Mouse (Mus musculus): ENCODE measurements around the gene Gm45785.
A peak's percentile ranks its signal among the peaks of the same experiment; 100 is the strongest.

The Gm45785 gene

DNA sequence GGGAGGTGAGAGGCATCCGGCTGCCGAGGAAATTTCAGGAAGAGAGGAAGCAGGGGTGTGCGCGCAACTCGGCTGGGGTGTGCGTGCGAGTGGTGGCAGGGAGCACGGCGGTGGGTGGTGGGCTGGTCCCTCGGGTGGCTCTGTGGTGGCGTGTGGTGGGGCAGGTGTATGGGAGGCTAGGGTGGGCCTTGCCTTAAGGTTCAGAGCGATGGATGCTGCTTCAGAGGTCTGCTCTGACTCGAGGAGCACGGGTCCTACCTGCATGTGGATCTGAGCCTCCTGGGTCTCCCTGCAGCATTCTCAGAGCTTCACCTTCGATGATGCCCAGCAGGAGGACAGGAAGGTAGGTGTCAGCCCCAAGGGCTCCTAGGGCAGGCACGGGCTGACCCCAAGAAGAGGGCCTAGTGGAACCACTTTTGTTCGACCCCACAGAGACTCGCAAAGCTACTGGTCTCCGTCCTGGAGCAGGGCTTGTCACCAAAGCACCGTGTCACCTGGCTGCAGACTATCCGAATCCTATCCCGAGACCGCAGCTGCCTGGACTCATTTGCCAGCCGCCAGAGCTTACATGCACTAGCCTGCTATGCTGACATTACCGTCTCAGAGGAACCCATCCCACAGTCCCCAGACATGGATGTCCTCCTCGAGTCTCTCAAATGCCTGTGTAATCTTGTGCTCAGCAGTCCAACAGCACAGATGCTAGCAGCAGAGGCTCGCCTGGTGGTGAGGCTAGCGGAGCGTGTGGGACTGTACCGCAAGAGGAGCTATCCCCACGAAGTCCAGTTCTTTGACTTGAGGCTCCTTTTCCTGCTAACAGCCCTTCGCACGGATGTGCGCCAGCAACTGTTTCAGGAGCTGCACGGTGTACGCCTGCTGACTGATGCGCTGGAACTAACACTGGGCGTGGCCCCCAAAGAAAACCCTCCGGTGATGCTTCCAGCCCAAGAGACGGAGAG, 1.7 kb upstream of the Gm45785 start, which contains the start of gene Bet1l:
Gene Bet1l (minus strand): TSS at position 28 of the 956 bp plus-strand sequence.
- DNase-seq (ENCODE audit: low read depth, low spot score), result no peak

DNA sequence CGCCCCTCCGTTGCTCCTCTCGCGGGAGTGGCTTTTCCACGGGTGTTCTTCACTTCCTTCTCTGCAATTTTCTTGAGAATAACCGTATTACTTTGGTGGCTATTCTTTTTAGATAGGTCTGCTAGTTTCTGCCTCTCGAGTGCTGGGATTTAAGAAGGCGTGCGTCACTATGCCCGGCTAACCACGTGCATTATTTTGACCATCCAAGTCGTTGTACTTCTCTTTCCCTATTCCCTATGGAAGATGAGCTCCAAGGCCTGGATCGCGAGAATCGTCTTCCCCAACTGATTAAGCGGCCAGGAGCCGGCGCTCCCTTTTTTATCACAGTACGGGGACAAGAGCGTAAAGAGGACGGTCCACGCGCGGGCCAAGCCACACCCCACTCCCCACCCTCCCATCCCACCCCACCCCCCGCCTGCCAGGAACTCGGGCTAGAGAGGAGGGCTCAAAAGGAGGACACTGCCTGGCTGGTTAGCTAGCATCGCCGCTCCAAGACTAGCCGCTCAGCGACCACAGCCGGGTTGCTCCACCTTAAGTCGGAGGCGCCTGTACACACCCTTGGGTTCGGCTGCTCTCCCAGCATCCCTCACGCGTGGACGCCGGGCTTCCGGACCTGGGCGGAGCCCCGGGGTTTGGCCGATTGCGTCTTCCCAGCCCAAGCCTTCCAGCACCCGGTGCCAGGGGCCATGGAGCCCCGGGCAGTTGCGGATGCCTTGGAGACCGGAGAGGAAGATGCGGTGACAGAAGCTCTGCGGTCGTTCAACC, 836 bp upstream of the Gm45785 start, which contains the start of gene Ric8a:
Gene Ric8a (plus strand): TSS at position 173 of the 765 bp plus-strand sequence.
- peak; percentile 58 for DNase-seq (ENCODE audit: low read depth, low spot score)

DNA sequence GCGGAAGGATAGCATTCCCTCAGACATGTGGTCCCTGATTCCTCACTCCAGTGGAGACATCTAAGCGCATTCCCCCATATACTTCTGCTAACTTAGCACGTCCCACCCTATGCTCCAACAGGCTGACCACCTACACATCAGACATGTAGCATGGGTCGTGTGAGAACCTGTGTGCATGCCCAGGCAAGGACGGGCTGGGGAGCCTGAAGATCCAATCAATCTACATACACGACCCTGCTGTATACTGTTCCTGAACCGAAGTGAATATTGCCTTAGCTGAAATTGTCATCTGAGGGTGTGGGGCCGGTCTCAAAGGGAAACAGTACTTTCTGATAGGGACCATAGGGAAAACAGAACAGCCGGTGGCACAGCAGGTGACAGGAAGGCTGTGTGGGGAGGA, 950 bp downstream of the Gm45785 start:
- no peak for DNase-seq (ENCODE audit: low read depth, low spot score)

DNA sequence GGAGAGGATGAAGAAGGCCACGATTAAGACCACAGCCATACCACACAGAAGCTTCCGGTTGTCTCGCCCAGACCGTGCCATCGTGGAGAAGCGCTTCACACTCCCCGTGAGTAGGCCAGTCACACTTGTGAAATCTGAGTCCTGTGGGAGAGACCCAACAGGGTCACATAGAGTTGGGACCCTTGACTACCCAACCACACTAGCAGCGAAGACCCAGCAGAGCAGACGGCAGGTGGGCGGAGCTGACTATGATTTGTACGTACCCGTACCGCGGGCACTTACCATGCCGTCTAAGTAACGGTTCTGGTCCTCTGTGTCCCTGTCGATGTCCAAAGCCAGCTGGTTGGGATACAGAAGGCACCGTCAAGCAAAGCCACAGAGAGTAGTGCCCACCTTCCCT, 1.6 kb downstream of the Gm45785 start:
- no peak for DNase-seq (ENCODE audit: low read depth, low spot score)

- DNase-seq (ENCODE audit: low read depth, low spot score), result no peak
Measured at GRCm38 (mm10) chr7:140853386-140853785, 2.7 kb downstream of the Gm45785 start.

DNA sequence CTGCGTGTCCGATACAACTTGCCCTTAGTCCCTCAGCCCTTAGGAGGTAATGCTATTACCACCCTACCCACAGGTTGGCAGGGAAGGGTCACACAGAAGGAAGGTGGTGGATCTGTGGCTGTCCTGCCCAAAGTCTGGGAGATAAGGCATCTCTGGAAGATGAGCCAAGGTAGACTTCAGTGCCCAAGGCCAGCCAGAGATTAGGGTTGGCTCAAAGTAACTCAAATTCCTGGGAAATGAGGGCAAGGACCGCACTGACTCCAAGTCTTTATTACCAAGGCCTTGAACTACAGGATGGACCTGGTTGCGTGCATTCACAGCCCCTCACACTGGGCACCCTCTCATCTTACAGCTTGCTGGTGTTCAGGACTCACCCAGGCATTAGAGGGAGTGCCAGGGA, 4.2 kb downstream of the Gm45785 start:
- no peak for DNase-seq (ENCODE audit: low read depth, low spot score)

GRCm38 (mm10) chr7:140848591-140848990, 7.5 kb downstream of the Gm45785 start:
- no peak for DNase-seq (ENCODE audit: low read depth, low spot score)

DNA sequence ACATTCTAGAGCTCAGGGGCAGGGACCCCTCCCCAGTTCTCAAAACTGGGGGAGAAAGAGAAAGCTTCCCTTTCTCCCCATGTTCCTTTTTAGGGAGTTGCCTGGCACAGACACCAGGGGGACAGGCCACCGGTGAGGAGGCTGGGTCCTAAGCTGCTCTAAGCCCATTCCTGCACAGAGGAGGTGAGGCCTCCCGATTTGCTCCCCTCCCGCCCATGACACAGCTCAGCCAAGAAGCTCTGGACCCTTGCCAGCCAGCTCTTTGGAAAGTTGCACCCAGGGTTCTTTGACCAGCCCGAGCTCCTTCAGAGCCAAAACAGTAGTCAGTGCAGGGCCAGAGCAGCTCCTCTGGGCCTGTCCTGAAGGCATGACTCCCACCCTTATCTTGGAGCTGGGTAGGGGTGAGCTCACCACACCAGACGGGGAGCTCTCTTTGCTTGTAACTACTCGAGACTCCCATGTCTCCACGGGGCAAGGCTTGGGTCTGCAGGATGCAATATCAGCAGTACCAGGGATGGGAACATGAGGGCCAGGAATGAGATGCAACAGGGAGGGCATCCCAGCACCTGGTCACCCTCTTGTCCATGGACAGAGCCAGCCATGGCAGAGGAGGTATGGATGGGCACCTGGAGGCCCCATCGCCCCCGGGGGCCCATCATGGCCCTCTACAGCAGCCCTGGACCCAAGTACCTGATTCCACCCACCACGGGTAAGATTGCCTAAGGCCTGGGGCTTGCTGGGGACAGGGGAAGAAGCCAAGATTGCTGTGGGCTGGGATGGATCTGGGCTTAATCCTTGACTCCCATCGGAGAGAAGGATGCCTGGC, 8.2 kb downstream of the Gm45785 start, which contains the start of gene Odf3:
Gene Odf3 (plus strand): TSS at position 51 of the 826 bp plus-strand sequence.
- no peak for DNase-seq (ENCODE audit: low read depth, low spot score)

DNA sequence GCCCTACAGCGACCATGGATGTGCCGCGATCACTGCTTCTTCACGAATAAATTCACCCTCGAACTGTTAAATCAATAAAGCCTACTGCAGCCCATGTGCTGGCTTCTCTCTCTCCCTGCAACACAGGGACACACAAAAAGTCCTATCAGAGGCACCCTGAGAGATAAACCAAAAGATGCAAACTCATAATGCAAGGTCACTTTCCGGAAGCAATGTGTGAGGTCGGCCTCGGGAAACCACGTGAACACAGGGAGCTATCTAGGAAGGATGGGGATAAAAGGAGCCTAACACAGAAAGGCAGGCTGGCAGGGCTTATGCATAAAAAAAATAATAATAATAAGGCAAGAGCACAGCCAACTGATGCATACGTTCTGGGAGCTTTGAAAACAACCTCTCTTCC, 9.5 kb downstream of the Gm45785 start:
- no peak for DNase-seq (ENCODE audit: low read depth, low spot score)

DNA sequence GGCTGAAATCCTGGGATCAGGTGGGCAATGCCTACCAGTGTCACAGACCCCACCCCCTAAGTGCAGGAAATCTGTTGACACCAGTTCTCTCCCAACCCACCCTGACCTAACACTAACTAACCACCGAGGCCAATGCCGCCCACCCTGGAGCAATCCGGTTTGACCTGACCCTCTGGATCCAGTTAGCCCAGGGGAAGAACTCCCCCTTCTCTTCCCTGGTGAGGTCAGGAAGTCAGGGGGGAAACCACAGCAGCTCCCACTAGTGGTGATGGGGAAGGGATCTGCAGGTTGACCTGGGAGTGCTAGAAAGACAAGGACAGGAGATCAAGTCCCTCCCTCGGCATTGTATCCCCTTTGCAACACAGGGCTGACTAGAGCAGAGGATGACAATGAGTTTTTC, 10.4 kb downstream of the Gm45785 start:
- no peak for DNase-seq (ENCODE audit: low read depth, low spot score)

DNA sequence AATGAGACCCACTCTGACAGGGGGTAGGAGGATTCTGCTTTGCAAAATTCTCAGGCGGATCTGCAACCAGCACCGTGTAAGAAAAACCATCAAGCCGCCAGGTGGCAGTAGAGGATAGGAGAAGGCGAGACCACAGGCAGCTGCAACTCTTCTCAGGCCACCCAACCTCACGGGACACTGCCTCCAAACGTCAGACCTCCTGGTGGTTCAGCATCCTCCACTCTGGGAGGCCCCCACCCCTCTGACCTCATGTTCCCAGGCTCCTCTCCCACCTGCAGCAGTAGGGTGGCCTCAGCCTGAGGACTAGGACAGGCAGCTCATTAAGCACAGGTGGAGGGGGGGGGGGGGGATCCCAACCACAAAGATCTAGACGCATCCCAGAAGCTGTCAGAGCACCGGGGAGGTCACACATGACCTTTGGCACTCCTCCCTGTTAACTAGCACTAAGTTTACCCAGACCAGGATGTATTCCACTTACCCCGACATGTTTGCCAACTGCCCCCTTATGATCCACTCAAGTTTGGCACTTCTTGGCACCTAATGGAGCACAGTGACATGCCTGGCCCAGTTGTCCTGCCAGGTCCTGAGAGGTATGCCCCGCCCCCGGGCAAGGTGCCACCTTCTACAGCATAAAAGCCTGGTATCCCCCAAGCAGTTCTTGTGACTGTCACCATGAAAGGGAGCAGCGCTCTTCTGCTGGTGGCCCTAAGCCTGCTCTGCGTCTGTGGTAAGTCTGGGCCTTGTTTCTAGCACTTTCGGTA, 11.0 kb downstream of the Gm45785 start, which contains the start of gene Scgb1c1:
Gene Scgb1c1 (plus strand): TSS at position 643 of the 761 bp plus-strand sequence.
- peak; percentile 81 for DNase-seq (ENCODE audit: low read depth, low spot score)

GRCm38 (mm10) chr7:140843806-140844205, 12.3 kb downstream of the Gm45785 start:
- no peak for DNase-seq (ENCODE audit: low read depth, low spot score)

GRCm38 (mm10) chr7:140840750-140841735, 15.1 kb downstream of the Gm45785 start:
- DNase-seq (ENCODE audit: low read depth, low spot score), result no peak

- DNase-seq (ENCODE audit: low read depth, low spot score), result no peak
Measured at GRCm38 (mm10) chr7:140839556-140839955, 16.6 kb downstream of the Gm45785 start.

DNA sequence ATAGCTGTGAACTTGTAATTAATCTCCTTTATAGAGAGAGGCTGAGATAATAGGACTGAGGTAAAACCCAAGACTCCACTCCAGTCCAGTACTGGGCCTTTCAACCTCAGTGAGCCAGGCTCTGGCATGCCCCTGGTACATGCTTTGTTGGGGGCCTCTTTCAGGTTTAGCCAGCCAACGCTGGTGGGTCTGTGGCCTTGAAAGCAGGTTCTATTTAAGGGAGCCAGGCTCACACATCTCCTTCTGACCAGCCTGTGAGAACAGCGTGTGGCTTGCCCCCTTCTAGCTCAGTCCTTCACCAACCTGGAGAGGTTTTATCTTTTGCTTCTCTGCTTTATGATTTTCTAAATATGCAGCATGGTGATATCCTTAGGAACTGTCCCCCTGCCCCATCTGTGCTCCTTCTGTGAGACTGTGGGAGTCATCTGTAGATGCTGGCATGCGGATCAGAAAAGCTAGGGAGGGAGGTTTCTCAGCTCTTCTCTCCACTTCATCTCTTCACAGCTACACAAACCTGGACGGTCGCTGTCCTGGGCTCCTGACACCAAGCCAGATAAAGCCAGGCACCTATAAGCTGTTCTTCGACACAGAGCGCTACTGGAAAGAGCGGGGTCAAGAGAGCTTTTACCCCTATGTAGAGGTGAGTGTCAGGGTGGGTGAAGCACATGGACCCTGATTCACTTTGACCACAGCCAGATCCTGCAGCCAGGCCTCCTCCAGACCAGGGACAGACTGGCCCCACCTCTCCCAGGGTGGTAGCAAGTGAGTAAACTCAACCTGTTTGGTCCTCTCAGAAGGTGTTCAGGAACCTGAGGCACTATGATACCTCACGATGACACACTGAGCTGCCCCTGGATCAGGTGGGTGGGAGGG, 19.7 kb downstream of the Gm45785 start:
- DNase-seq (ENCODE audit: low read depth, low spot score), result no peak

- DNase-seq (ENCODE audit: low read depth, low spot score), result no peak
Measured at GRCm38 (mm10) chr7:140835758-140836087, 20.4 kb downstream of the Gm45785 start.

GRCm38 (mm10) chr7:140834968-140835757, 21.0 kb downstream of the Gm45785 start, which contains the start of gene Urah:
TSS of gene Urah (plus strand) at chr7:140835018.
- no peak for DNase-seq (ENCODE audit: low read depth, low spot score)

- no peak for DNase-seq (ENCODE audit: low read depth, low spot score)
Measured at GRCm38 (mm10) chr7:140833341-140833740, 22.8 kb downstream of the Gm45785 start.

Data from embryo, embryonic 11.5 days (tissue).